Mouse (Mus musculus) heart, adult 10 weeks (tissue): ENCODE measurements around the gene Rab3ip. TPM values are rescaled to one million over a fixed set of nuclear protein-coding genes. Genes with fewer than 3 reads are reported as not detected.

Experiments
- polyA plus RNA-seq: library from polyadenylated mRNA; stranded (reverse); fragments of 350-450 nt; fragmentation: Illumina TruSeq; extraction: RNeasy Lipid Tissue Mini Kit (QIAGEN cat#74804); gene quantifications from one replicate; pipeline ENCODE4 v1.2.3, GENCODE M21; 2014; ENCODE audit warnings: low read depth, low replicate concordance

Rab3ip gene
- 74.9 TPM for polyA plus RNA-seq

GRCm38 (mm10) chr10:116950009-116950769 is at the start of gene Rab3ip:
Gene Rab3ip, minus strand, starts transcription at chr10:116950769.

GRCm38 (mm10) chr10:116986264-116987082 is 35.9 kb upstream of the Rab3ip start, which contains the start of gene Best3:
Gene Best3, plus strand, starts transcription at chr10:116986314.

GRCm38 (mm10) chr10:116972509-116972908 is 21.9 kb upstream of the Rab3ip start, which contains the start of gene Gm10271:
Gene Gm10271, minus strand, starts transcription at chr10:116972609.

GRCm38 (mm10) chr10:116896336-116897177 is 54.0 kb downstream of the Rab3ip start, which contains the start of gene Myrfl:
Gene Myrfl, minus strand, starts transcription at chr10:116896919.

Other genes with a start within 250 kb of the Rab3ip start
- gene Myrfl, start 53.9 kb downstream of the Rab3ip start, polyA plus RNA-seq = 1.5 TPM
- gene Gm10271, start 21.8 kb upstream of the Rab3ip start, polyA plus RNA-seq = not detected
- gene Best3, start 35.5 kb upstream of the Rab3ip start, polyA plus RNA-seq = 4.6 TPM
- gene Lrrc10, start 94.6 kb upstream of the Rab3ip start, polyA plus RNA-seq = 181 TPM
- gene Cct2, start 113.0 kb upstream of the Rab3ip start, polyA plus RNA-seq = 143 TPM
- gene Frs2, start 197.8 kb upstream of the Rab3ip start, polyA plus RNA-seq = 17.4 TPM